In the genomic region with DNA sequence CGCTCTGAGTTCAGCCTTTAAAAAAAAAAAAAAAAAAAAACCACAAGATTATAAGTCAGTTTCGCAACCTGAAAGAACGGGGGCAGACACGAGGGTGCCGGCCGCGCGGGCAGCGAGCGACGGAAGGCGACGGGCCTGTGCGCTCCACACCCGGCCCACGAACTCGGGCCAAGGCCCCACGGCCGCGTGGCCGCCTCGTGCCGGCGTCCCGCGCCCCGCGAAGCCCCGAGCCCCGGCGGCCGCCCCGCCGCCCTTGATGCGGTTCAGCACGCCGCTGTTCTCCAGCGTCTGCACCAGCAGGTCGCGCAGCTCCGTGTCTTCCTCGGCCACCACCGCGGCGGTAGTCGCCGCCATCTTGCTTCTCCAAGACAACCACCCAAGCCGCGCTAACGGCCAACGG, we compare ENCODE assay signal across 8 mouse cellular contexts. TPM values are rescaled to one million over a fixed set of nuclear protein-coding genes. Genes with fewer than 3 reads are reported as not detected.
DNase-seq lines count a peak whose midpoint lies in the region; ATAC-seq lines count a peak whose summit lies in the region.
"Not testable (repeated sequence)": the region's sequence is repeated elsewhere in the genome, so short reads cannot be mapped to it uniquely, and the experiment has no call there.

Gene Tagap1, minus strand, starts transcription at position 381 of the 400 bp plus-strand sequence.

- ATAC-seq in embryonic facial prominence, embryonic 13.5 days (ENCODE audit: insufficient number of reproducible peaks, insufficient read depth, low FRiP score, low TSS enrichment, low read depth) = peak; percentile 56
- not testable (repeated sequence) for ATAC-seq in intestine, embryonic 15.5 days

- H3K9ac ChIP-seq in embryonic facial prominence, embryonic 13.5 days = peak within 1 kb of the TSS; percentile 71
- peak within 1 kb of the TSS; percentile 53 for H3K9ac ChIP-seq in intestine, embryonic 15.5 days

- not testable (repeated sequence) for H3K9me3 ChIP-seq in embryonic facial prominence, embryonic 13.5 days; intestine, embryonic 15.5 days

- not testable (repeated sequence) for H3K4me1 ChIP-seq in embryonic facial prominence, embryonic 13.5 days; intestine, embryonic 15.5 days (replicated peaks)

- H3K4me2 ChIP-seq in embryonic facial prominence, embryonic 13.5 days = peak within 1 kb of the TSS; percentile 54
- H3K4me2 ChIP-seq in intestine, embryonic 15.5 days (replicated peaks) = peak within 1 kb of the TSS; percentile 54

- H3K79me2 ChIP-seq in macrophage (ENCODE audit: inconsistent target) = not testable (repeated sequence)

- H3K27ac ChIP-seq in embryonic facial prominence, embryonic 13.5 days = peak within 1 kb of the TSS; percentile 57; the same call in 1 of the 2 replicates
- 0 out of 2 replicates have a peak within 1 kb of the TSS, but pooled peaks have one; percentile 36 for H3K27ac ChIP-seq in intestine, embryonic 15.5 days
- peak within 1 kb of the TSS; percentile 33 for H3K27ac ChIP-seq in macrophage

- WGBS in embryonic facial prominence, embryonic 13.5 days = under 1% methylated on average over 41 of the region's 51 CpGs
- under 1% methylated on average over 42 of the region's 51 CpGs for WGBS in intestine, embryonic 15.5 days
- no CpG with 5 or more reads among the region's 51 CpGs for WGBS in macrophage (ENCODE audit: missing documents)

- H3K36me3 ChIP-seq in embryonic facial prominence, embryonic 13.5 days; intestine, embryonic 15.5 days; macrophage (ENCODE audit: inconsistent target): not testable (repeated sequence)

- peak; percentile 48 for DNase-seq in adrenal gland, adult 8-10 months
- peak; percentile 97 for DNase-seq in heart, adult 11 months
- DNase-seq in left cerebral cortex, postnatal 25 days (ENCODE audit: low spot score in 2 of 2) = peak; percentile 37 to 59
- DNase-seq in right cerebral cortex, adult 18-20 months = peak; percentile 46
- DNase-seq in urinary bladder, adult 2 months (ENCODE audit: low spot score) = peak; percentile 60

- peak within 1 kb of the TSS; percentile 49 for H3K4me3 ChIP-seq in embryonic facial prominence, embryonic 13.5 days
- H3K4me3 ChIP-seq in intestine, embryonic 15.5 days (replicated peaks) = peak within 1 kb of the TSS; percentile 49
- H3K4me3 ChIP-seq in macrophage (ENCODE audit: inconsistent target) = peak within 1 kb of the TSS; percentile 30

- H3K27me3 ChIP-seq in embryonic facial prominence, embryonic 13.5 days; intestine, embryonic 15.5 days (replicated peaks): not testable (repeated sequence)

- intact Hi-C loops in left cerebral cortex, postnatal 25 days (cut with DNase I) = not testable (repeated sequence)

RNA-seq across cellular contexts. Expression of gene Tagap1, which starts in this region (rescaled TPM):
- total RNA-seq in adrenal gland, adult 8-10 months (2022) = 10 to 100 TPM; 21.3 to 27.7 (median 24.9) TPM
- polyA plus RNA-seq in embryonic facial prominence, embryonic 13.5 days (2015; fragmentation: Nextera tagmentation; extraction: Ambion mirVana) = 49.7 and 50.8 TPM in 2 replicates
- polyA plus RNA-seq in intestine, embryonic 15.5 days (2015; fragmentation: Nextera tagmentation; extraction: Ambion mirVana) = 45.7 and 46.3 TPM in 2 replicates
- total RNA-seq in left cerebral cortex, postnatal 25 days (2021) = 10 to 100 TPM; 25.8 to 27.7 TPM
- 10 to 100 TPM; 20.7 to 80.4 (median 47.9) TPM for total RNA-seq in macrophage (2018; cell fraction: chromatin; rRNA removed)
- total RNA-seq in macrophage (2018; cell fraction: cytosol; rRNA removed) = 1 to 10 TPM; 4.2 to 9.4 (median 6.5) TPM
- 10 to 100 TPM; 22.6 to 52.4 (median 38.5) TPM for total RNA-seq in macrophage (2018; cell fraction: nucleus; rRNA removed)
- polyA plus RNA-seq in macrophage (2018) = 9.0 to 13.2 TPM (median 10.1 TPM) in 3 replicates
- 21.2 and 28.1 TPM in 2 replicates for polyA plus RNA-seq in urinary bladder, adult 2 months (2012; rRNA removed)

Comparison
In these comparisons a context has a peak if more than half of its experiments do, and no peak if none do; other contexts are left out.
1. DNase-seq: peak in every context shown above with its lines; median percentile 97 in heart, adult 11 months; 60 in urinary bladder, adult 2 months; 48 in adrenal gland, adult 8-10 months; 48 in left cerebral cortex, postnatal 25 days; 46 in right cerebral cortex, adult 18-20 months.